Mouse (Mus musculus) gastrocnemius, adult 8-10 months (tissue): ENCODE data around the gene Faiml. TPM values are rescaled to one million over a fixed set of nuclear protein-coding genes. Genes with fewer than 3 reads are reported as not detected.

Experiments used
- DNase-seq, 2 experiments: peaks; one replicate each; pipeline ENCODE4 v3.0.0; 2022; ENCODE audit warnings: low spot score in 2 of 2
- total RNA-seq, 4 experiments: library from RNA; stranded (reverse); gene quantifications; 2 replicates each; pipeline ENCODE4 v1.2.4; 2022

Gene Faiml
- total RNA-seq, 4 experiments from 2014 or later = not detected

DNA sequence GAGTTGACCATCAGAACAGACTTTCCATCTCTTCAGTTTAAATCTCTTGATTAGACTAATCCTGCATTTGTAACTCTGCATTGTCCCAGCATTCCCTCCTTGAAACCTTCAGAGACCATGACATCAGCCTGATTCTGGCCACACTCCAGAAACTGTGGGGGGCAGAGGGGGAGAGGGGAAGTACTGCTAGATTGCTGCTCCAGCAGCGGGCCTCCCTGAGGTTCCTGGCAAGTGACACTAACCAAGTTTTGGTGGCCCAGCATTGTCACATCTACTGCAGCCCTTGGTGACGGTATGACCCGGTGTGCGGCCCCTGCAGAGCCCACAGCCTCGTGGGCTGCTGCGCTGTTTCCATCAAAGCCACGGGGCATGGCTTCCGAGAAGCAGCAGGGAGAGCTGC lies 56.8 kb downstream of the Faiml start:
- no peak for DNase-seq

Other genes starting within 250 kb of the Faiml start
- gene Gm1123, start 201.5 kb downstream of the Faiml start, total RNA-seq = not detected
- gene Pik3cb, start 96.6 kb downstream of the Faiml start, total RNA-seq = 1 to 10 TPM; 5.8 to 7.7 (median 6.6) TPM
- 1 to 10 TPM; 2.2 to 2.8 (median 2.5) TPM for gene Cep70, start 6.1 kb upstream of the Faiml start, total RNA-seq
- gene Esyt3, start 121.3 kb upstream of the Faiml start, total RNA-seq = not detected
- gene Mras, start 200.1 kb upstream of the Faiml start, total RNA-seq = 1 to 10 TPM; 3.5 to 7.7 (median 4.5) TPM
- not detected for gene Nme9, start 214.2 kb upstream of the Faiml start, total RNA-seq